Mouse (Mus musculus) 3T3-L1 (cell line): ENCODE data around the gene Fmnl2.

Source experiments
- DNase-seq: peaks from one replicate; pipeline ENCODE4 v3.0.0-alpha.2; 2015; ENCODE audit warnings: low read depth, low spot score

The Fmnl2 gene

DNA sequence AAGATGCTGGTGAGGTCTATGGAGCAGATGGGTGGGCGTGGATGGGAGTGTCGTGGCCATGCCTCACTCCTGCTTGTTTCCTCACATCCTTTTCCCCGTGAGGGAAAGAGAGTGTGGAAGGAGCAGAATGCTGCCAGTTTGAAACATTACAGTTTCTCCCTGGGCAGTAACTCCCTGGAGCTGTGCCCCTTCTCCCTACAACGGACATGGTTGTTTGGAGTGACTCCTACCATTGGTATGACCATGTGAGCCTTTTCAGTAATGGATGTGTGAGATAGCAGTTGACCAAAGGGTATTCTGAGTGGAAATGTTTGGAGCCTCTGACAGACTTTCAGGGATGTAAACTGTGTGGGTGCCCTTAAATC is 5.1 kb downstream of the Fmnl2 start:
- DNase-seq: peak; percentile 68

DNA sequence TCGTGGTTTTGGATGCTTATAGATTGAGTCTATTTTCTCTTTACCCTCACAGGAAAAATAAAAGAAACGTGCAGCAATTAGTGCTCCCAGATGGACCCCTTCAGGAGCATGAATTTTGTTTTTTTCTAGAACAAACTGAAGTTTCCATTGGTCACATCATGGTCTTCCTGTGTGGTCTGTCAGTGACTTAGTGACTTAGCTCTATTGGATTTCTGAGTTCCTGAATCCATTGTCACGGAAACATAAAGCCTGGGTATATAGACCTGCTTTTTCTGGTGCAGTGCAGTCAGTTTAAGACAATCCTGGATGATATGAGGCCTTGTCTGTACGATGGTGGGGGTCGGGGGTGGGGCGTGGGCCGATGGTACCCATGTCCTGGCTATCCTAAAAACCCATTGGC is 7.0 kb downstream of the Fmnl2 start:
- no peak for DNase-seq

DNA sequence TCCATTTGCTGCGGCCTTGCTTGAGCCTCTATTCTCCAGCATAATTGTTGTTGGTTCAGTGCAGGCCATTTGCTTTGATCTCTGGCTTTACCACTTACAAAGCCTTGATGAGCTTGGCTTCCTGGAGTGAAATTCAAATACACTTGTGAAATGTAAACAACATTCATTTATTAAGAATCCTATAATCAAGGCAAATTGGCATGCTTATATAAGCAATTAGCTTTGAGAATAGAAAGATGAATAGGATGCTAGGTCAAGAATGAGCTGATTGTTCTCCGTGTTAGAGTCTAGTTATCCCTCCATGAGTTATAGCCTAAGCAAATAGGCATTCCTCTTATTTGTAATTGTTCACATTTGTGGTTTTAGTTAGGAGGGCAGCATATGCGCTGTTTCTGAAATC is 8.5 kb downstream of the Fmnl2 start:
- DNase-seq: no peak

DNA sequence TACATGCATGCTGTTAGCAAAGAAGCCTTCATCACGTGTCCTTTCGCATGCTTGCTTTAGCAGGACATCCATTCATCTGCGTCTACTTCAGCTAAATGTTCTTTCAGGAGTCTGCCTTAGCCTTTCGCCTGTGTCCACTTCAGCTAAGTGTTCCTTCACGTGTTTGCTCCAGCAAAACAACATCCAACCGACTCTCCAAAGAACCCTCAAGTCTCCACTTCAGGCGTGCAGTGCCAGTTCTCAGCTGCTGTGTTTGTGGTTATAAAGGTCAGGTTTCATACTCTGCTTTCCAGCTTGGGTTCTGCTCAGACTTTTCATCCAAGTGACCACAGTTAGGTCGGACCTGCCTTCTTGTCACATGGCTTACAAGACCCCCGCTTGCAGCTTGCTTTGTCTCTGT is 10.1 kb downstream of the Fmnl2 start:
- no peak for DNase-seq

DNA sequence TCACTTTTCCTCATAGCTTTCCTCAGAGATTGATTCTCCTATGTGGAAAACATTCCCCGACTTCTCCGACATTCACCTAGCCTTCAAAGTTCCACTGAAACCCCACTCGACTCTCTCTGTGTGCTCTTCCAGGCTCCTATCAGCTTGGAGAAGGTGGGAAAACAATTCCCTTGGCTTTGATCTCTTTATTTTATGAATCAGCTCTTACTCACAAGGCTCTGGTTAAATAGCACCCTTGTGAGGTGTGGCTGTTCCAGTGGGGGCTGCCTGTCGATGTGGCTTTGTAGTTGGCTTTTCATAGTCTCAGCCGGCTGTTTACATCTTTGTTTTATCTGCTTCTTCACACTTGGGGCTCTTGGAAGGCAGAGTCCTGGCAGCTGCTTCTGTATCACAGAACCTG is 10.5 kb downstream of the Fmnl2 start:
- no peak for DNase-seq

DNA sequence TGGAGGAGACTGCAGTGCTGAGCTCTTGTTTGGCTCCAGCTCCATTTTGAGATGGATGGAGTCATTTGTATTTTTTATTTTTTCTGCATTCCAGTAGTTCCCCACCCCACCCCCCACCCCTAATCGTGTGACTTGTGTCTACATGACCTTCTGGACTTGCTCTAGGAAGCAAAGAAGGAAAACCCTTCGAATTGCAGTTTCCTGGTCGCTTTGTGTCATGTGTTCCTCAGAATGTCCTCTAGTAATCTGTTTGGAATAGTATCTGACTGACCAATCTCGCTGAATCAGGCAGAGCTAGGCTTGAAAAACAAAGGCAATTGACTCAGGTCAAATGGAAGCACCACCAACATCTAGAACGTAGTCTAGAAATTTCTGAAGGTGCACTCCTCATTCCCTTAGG is 15.0 kb downstream of the Fmnl2 start:
- no peak for DNase-seq

DNA sequence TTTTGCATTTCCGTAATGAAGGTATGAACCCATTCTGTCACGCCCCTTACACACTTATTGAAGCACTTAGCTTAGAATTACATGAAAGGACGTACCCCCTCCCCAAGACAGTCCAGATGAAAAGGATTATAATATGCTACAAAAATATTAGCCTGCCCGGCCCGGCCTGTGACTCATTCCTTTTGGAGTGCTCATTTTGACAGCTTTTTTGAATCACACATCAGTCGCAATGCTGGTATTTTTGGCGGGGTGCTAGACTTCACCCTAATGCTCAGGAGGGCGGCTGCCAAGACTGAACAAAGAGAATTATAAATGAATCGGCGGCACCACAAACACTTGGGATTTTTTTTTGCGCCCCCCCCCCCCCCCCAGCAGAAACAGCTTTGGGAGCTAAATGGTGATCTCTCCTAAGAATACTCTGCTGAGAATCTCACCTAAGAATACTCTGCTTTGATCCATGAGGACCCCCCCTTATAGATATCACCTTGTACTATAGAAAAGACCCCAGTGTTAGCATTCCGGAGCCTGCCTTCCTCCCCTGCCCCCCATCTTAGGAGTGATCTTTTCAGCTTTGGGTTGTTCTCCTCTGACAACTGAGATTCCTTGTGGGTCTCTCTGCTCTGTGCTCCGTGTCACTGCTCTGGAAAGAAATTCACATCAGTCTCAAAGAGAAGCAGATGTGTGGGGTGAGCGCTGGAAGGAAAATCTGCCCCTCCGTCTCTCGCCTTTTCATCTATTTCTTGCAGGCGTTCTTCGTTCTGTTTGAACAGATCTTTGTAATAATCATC is 15.8 kb downstream of the Fmnl2 start:
- peak; percentile 85 for DNase-seq

DNA sequence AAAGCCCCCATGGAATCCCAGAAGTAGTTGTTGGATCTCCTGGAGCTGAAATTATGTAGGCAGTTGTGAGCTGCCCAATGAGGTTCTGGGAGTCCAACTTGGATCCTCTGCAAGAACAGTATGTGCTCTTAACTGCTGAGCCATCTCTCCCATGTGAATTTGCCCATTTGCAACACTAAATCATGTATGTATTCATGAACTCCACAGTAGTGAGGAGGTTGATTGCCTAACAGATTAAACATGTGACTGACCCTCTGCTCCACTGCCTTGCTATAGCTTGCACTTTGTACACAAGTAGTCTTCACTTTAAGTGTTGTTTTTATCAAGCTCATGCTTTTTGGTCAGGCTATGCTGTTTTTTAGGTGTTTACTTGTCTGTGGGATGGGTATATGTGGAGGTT is 17.1 kb downstream of the Fmnl2 start:
- no peak for DNase-seq

DNA sequence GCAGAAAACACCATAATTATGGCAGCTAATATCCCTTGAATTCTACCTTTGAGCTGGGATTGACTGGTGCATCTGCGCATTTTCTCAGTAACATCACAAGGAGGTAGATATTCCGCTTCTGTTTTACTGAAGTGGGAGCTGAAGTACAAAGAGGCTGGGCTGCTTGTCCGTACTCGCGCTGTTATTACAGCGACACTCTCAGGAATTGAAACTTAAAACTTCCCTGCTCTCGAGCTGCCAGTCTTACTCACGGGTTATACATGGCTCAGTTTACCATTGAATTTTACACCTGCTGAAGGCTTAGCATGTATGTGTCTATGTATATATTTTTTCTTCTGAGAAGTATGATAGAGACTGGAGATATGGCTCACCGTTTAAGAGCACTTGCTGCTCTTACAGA is 18.1 kb downstream of the Fmnl2 start:
- DNase-seq: no peak

DNA sequence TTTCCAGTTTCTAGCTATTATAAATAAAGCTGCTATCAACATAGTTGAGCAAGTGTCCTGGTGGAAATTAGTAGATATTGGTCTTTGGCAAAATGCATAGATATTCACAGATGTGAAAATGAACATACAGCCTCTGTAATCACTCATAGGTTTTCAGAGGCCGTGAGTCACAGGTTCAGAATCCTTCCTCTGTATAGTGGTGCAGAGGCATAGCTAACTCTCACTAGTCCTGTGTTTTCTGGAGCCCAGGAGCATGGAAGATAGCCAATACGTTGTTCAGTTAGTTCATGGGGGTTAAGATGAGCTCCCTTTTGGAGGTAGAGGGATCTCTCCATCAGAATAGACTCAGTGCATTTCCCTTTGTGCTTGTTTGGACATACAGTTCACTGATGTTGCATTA is 25.7 kb downstream of the Fmnl2 start:
- DNase-seq: peak; percentile 80

DNA sequence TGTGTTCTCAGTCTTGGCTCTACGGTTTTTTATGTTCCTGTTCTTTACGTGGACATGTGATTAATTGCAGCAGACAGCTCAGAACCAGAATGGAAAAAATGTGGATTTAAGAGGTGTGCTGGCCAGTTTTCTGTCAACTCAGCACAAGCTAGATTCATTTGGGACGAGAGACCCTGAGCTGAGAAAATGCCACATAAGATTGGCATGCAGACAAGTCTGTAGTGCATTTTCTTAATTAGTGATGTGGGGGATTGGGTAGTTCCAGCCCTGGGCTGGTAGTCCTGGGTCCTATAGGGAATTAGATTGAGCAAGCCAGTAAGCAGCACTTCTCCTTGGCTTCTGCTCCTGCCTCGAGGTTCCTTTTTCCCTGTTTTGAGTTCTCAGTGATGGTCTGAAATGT is 26.4 kb downstream of the Fmnl2 start:
- peak; percentile 55 for DNase-seq

DNA sequence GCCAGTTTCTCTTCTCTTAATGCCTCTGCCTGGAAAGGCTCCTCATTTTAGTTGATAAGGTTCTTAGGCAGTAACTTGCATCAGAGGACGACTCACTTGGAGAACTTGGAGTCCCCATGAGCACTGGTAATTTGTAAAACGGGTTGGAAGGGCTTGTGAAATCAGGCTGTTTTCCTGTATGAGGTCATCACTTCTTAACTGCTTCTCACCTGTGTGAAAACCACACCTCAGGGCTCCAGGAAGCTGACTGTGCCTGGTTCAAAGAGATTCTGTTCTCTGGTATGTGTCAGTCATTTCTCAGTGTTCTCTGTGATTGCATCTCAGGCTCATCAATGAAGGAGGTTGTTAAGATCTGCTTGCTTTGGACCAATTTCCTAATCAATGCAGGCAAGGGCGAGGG is 27.4 kb downstream of the Fmnl2 start:
- DNase-seq: no peak

DNA sequence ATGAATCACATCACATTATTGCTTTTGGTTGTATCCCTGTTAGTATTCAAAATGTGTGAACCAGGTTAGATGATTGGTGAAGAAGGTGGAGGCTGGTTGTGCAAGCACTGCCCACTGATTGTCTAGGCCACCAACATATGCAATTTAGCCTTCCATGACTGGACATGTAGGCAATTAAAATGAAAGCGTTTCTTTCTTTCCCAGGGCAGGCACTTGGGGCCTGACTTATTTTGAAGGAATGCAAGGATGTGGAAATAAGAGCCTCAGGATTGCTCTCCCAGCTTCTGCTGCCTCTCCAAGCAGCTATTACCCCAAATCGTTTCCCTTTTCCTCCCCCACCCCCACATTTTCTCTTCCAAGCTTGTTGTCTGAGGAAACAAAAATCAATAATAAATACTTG is 29.6 kb downstream of the Fmnl2 start:
- DNase-seq: peak; percentile 81

DNA sequence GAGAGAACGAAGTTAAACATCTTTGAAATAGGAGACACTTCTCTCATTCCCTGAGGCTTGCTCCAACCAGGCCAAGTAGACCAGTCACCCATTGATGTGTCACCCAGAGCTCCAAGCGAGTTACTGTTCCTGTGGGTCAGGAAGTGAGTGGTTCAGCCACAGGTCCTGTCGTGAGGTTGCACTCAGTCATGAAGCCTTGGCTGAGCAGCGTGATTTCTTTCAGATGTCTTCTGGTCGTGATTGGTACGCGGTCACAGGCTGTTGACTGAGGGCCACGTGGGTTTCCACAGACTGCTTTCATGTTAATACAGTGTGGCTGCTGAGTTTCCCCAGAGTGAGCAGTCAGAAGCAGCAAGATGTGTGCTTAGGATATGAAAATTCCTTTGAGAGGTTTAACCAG is 33.5 kb downstream of the Fmnl2 start:
- peak; percentile 88 for DNase-seq

DNA sequence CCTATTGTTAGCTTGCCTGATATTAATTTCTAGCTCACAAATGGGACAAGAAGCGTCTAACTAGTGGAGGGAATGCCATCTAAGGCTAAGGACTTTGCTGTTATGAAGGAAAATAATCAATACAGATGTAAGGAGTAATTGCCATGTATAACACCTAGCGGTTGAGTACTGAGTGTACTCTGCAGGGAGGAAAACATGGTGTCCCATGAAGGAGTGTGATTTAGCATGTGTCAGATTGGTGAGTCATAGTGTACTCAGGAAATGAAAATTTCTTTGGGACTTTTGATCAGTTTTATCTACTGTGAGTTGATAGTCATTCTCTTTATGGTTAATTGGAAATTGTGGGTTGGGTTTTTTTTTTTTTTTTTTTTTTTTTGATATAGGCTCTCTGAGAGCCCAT is 34.1 kb downstream of the Fmnl2 start:
- peak; percentile 48 for DNase-seq

DNA sequence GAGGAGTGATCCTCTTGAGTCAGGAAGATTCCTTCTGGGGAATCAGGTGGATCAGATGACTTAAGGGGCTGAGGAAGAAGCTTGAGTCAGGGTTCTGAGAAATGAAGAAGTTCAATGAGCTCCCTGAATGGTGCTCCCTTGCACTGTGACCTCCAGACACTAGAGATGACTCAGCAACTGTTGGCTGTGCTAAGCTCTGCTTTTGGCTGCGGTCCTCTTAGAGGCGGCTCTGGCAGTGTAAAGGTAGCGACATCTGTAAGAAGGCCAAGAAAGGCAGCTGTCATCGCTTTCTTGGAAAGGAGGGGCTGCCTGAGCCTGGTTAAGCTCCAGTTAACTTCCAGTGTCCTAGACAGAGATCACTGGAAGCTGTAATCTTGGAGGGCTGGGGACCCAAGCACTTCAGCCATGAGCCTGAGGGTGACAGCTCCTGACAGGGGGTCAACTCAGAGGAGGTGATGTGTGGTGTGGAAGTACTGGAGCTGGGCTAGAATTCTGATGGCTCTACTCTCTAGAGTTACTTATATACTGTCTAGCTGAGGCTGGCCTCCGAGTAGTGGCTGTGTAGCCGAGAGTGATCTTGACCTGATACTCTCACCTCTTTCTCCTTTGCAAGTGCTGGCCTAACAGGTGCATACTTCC is 37.4 kb downstream of the Fmnl2 start:
- peak; percentile 92 for DNase-seq

DNA sequence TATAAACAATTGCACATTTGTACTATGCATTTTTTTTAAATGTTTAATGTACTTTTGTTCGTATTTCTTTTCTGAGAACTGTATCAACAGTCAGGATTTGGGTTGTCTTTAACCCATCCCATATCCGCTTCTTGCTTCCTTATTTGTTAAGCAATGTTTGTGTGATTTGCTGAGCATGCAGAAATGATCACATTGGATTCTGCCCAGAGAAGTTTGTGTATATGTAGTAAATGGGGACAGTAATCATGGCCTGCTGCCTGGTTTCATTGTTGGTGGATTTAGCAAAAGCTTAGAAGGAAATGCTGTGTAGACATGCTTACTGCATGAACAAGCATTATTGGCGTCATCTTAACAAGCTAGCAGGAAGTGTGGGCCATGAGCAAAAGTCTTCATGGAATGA is 39.3 kb downstream of the Fmnl2 start:
- DNase-seq: no peak

DNA sequence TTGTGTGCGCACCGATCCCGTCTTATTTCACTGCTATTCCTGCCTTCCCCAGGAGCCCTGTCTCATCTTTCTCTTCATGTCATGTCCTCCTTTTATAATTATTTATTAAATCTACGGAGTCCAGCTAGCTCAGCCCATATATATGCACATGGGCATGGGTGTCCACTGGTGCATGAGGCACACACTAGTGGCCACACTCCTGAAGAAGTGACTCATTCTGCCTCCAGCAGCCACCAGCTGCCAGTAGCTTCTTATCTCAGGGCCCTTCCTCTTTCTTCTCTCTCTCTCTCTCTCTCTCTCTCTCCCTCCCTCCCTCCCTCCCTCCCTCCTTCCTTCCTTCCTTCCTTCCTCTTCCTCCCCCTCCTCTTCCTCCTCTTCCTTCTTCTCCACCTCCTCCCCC is 43.1 kb downstream of the Fmnl2 start:
- DNase-seq: peak; percentile 39

DNA sequence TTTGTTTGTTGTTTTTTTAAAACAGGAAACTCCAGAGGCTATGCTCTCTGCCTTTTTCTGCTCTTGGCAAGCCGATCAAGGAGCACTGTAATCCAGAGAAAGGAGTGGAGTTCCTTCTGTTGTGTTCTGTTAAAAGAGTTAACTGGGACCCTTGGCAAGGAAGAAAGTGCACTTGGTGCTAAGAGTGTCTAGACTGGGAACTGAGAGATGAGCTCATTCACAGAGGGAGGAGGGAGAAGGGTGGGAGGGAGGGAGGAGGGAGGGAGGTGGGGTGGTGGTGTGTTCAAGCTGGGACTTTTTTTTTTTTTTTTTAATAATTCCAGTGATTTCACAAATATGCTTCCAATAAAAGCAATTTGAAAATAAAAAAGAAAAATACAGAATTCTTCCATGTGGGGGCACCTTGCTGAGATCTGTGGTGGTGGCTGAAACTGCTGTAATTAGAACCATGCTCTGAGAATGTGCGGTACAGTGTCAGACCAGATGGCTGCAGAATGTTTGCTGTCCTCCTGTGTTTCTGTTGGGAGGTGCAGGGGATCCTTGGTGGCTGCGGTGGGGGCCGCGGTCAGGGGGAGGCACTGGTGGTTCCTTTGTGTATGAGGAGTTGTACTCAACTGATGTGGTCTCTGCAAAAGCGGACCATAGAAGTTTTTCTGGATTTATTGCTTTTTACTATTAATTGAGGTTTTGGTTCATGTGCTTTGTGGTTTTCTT is 43.8 kb downstream of the Fmnl2 start:
- no peak for DNase-seq

DNA sequence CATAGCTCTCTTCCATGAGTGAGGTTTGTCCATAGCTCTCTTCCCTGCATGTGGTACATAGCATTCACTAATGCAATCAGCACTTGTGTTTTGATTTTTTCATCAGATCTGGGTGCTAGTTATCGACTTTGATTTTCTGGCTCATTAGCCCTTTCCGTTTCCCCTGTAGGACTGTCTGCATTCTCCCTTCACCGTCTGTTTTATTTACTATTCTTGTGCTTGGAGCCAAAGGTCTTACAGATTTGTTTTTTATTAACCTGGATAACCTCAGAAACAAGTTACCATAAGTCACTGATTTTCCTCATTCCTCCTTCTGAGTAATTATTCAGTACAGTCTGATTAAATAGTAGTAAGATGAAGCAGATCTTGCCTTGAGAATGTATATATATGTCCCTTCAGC is 44.8 kb downstream of the Fmnl2 start:
- DNase-seq: no peak

DNA sequence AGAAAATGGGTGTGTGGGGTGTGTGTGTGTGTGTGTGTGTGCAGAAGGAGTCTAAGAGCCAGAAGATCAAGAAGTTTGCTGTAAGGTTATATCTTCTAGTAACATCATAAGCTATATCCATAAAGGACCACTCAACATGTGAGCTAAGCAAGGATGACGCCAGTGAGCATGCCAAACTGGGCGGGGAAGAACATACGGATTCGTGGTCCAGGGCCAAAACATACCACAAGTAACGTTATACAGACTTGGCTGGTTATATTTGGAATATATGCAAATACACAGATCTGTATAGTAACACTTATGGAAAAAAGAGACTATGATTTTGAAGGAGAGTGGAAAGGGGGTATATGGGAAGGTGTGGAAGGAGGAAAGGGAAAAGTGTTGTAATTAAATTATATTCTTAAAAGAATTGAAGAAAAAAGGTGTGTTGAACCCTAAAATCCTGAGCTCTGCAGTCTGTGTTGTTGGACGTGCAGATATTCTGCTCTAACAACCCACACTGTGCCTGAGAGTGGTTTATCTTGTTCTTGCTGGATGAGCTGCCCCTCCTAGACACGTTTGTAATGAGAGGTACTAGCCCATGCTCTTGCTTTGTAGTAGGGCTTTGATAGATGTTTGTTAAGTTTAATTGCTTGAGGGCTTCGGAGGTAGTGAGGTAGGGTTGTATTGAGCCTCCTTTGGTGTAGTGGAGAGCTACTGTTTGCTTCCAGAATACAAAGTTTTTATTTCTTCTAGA is 45.7 kb downstream of the Fmnl2 start:
- no peak for DNase-seq

DNA sequence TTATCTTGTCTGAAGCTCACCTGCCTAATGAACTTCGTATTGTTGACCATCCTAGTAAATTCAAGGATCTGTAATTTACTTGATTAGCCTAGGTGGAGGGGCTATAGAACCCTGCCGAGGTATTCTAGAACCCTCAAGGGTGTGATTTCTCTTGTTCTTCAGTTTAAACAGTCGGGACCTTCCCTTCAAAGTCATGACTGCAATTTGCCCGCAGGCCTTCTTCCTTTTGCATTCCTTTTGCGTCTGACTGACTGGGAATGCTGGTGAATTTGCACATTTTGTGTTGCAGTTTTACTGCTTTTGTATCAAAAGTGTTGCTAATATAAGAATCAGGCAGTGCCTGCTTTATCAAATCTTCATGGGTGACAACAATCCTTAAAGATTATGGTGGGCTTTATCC is 46.9 kb downstream of the Fmnl2 start:
- DNase-seq: no peak
